Mouse (Mus musculus) limb, embryonic 12.5 days (tissue): Measurements from ENCODE around the gene Grap2. TPM values are rescaled to one million over a fixed set of nuclear protein-coding genes. Genes with fewer than 3 reads are reported as not detected.
"Not testable (repeated sequence)": the region's sequence is repeated elsewhere in the genome, so short reads cannot be mapped to it uniquely, and the experiment has no call there.

Source experiments
- ATAC-seq: fragments of 200-750 bp; cut with Nextera tagmentation; 2 replicates; pipeline ENCODE4 v1.8.0; 2017; ENCODE audit warnings: low read depth, moderate TSS enrichment; ENCODE audit not compliant: insufficient number of reproducible peaks, insufficient read depth, low FRiP score, low TSS enrichment
- H3K27ac ChIP-seq: fragments of 300-500 bp; sonication (generic); 2 replicates; pipeline ENCODE4 v1.5.1; 2016; ENCODE audit warnings: mild to moderate bottlenecking, moderate library complexity
- H3K27me3 ChIP-seq: fragments of 300-500 bp; sonication (generic); 2 replicates; pipeline ENCODE4 v1.6.1; 2016; ENCODE audit warnings: mild to moderate bottlenecking, moderate library complexity
- H3K36me3 ChIP-seq: fragments of 300-500 bp; sonication (generic); 2 replicates; pipeline ENCODE4 v1.6.1; 2016; ENCODE audit warnings: mild to moderate bottlenecking, moderate library complexity
- H3K4me1 ChIP-seq: fragments of 300-500 bp; sonication (generic); replicated peaks from 2 replicates; pipeline ENCODE4 v1.6.1; 2016
- H3K4me2 ChIP-seq: fragments of 300-500 bp; sonication (generic); 2 replicates; pipeline ENCODE4 v1.6.1; 2016; ENCODE audit warnings: mild to moderate bottlenecking, moderate library complexity
- H3K4me3 ChIP-seq: fragments of 300-500 bp; sonication (generic); replicated peaks from 2 replicates; pipeline ENCODE4 v1.5.1; 2016; ENCODE audit warnings: mild to moderate bottlenecking
- H3K9ac ChIP-seq: fragments of 300-500 bp; sonication (generic); replicated peaks from 2 replicates; pipeline ENCODE4 v1.6.1; 2016; ENCODE audit warnings: mild to moderate bottlenecking, moderate library complexity
- H3K9me3 ChIP-seq: fragments of 300-500 bp; sonication (generic); 2 replicates; pipeline ENCODE4 v1.6.1; 2016; ENCODE audit warnings: mild to moderate bottlenecking, moderate library complexity
- WGBS: fragments of 180-500 bp; shearing (Covaris S2); methylation state at CpG from one replicate; pipeline ENCODE4 v1.1.7; 2016; 5-methylcytosine and 5-hydroxymethylcytosine counted together
- polyA plus RNA-seq: library from polyadenylated mRNA; unstranded; fragments of >200 nt; fragmentation: Nextera tagmentation; extraction: Ambion mirVana; gene quantifications from 2 replicates; pipeline ENCODE4 v1.2.1, GENCODE M21; 2016

Grap2 gene
- polyA plus RNA-seq, 1 experiment from 2014 or later: 2.9 TPM

DNA sequence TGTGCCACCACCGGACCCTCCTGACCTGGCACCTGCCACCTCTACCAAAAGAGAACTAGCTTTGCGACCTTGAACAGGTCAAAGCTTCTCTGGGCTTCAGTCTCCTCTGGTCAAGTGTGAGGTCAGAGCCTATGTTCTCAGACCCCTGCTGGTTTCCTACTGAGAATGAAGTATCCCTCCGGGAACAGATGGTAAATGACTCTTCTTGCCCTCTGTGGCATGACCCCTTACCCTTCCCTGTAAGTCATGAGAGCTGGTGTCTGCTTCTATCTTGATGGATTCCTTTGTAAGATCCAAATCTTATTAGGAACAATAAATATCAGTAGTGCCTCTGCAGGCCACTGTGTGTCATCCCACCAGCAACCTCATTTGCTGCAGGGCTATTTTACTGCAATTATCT is 6.7 kb downstream of the Grap2 start:
- H3K4me2 ChIP-seq: no peak overlapping the region
- no peak overlapping the region for H3K9ac ChIP-seq
- H3K36me3 ChIP-seq: no peaks in the 10 kb centered on the region
- ATAC-seq: no peak
- H3K4me3 ChIP-seq: no peak overlapping the region
- no peaks in the 10 kb centered on the region for H3K9me3 ChIP-seq
- WGBS: 47% methylated on average over 3 of the region's 3 CpGs
- H3K4me1 ChIP-seq: no peaks in the 10 kb centered on the region
- H3K27me3 ChIP-seq: peaks cover 52% of the 10 kb centered on the region
- no peak overlapping the region for H3K27ac ChIP-seq

DNA sequence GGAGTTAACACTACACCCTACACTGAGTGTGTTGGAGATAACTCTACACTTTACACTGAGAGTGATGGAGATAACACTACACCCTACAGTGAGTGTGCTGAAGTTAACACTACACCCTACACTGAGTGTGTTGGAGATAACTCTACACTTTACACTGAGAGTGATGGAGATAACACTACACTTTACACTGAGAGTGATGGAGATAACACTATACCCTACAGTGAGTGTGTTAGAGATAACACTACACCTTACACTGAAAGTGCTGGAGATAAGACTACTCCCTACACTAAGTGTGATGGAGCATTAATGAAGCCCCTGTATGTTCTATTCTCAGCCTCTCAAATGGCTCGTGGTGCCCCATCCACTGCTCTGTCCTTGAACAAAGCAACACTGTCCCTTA is 8.2 kb downstream of the Grap2 start:
- H3K27me3 ChIP-seq: peaks cover 52% of the 10 kb centered on the region
- not testable (repeated sequence) for H3K36me3 ChIP-seq, H3K4me2 ChIP-seq, ATAC-seq, H3K9ac ChIP-seq, H3K4me3 ChIP-seq, H3K4me1 ChIP-seq, H3K27ac ChIP-seq, H3K9me3 ChIP-seq
- WGBS: 67% methylated on average over 1 of the region's 1 CpGs

GRCm38 (mm10) chr15:80582581-80583495 is 10.4 kb downstream of the Grap2 start:
- no peak overlapping the region for H3K9ac ChIP-seq
- H3K9me3 ChIP-seq: no peaks in the 10 kb centered on the region
- H3K36me3 ChIP-seq: no peaks in the 10 kb centered on the region
- no peak for ATAC-seq
- peaks cover 30% of the 10 kb centered on the region for H3K27me3 ChIP-seq
- H3K4me1 ChIP-seq: no peaks in the 10 kb centered on the region
- no peak overlapping the region for H3K4me2 ChIP-seq
- 75% methylated on average over 19 of the region's 20 CpGs for WGBS
- H3K4me3 ChIP-seq: no peak overlapping the region
- H3K27ac ChIP-seq: no peak overlapping the region

- H3K4me3 ChIP-seq: no peak overlapping the region
- H3K27ac ChIP-seq: no peak overlapping the region
- no peak overlapping the region for H3K9ac ChIP-seq
- no peak for ATAC-seq
- no peak overlapping the region for H3K4me2 ChIP-seq
- 57% methylated on average over 4 of the region's 4 CpGs for WGBS
- no peaks in the 10 kb centered on the region for H3K4me1 ChIP-seq
- H3K9me3 ChIP-seq: no peaks in the 10 kb centered on the region
- no peaks in the 10 kb centered on the region for H3K36me3 ChIP-seq
- 0 out of 2 replicates have a peak, but pooled peaks cover 12% of the 10 kb centered on the region for H3K27me3 ChIP-seq
Observed at GRCm38 (mm10) chr15:80586296-80586695, 13.9 kb downstream of the Grap2 start.

DNA sequence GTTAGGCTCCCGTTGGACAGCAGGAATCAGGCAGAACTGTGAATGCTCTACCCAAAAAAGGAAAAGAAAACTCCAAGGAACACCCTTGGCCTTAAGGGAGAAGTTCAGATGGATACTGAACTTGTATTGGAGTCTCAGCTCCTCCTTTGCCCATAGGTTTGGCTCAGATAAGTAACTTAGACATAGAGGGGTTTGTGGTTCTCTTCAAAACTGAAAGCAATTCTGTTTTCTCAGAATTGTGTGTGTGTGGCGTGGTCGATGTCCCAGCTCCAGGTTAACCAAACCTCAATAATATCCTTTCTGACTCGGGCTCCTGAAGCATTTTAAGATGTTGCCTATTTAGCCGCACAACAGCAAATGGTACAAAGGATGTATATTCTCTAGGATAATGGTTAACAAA is 18.2 kb downstream of the Grap2 start:
- no peak overlapping the region for H3K27ac ChIP-seq
- no peaks in the 10 kb centered on the region for H3K27me3 ChIP-seq
- peaks cover 18% of the 10 kb centered on the region for H3K4me1 ChIP-seq
- 86% methylated on average over 5 of the region's 5 CpGs for WGBS
- H3K9ac ChIP-seq: no peak overlapping the region
- ATAC-seq: no peak
- no peak overlapping the region for H3K4me2 ChIP-seq
- no peaks in the 10 kb centered on the region for H3K9me3 ChIP-seq
- no peak overlapping the region for H3K4me3 ChIP-seq
- H3K36me3 ChIP-seq: no peaks in the 10 kb centered on the region

- WGBS: 70% methylated on average over 6 of the region's 6 CpGs
- Histone ChIP-seq H3K9ac (no peak overlapping the region), H3K9me3 (no peaks in the 10 kb centered on the region), H3K4me2 (no peak overlapping the region), H3K27ac (no peak overlapping the region), H3K4me3 (no peak overlapping the region), H3K36me3 (no peaks in the 10 kb centered on the region), H3K27me3 (no peaks in the 10 kb centered on the region), H3K4me1 (peaks cover 27% of the 10 kb centered on the region)
- ATAC-seq: no peak
Observed at GRCm38 (mm10) chr15:80592737-80593136, 20.3 kb downstream of the Grap2 start.

- H3K4me3 ChIP-seq: no peak overlapping the region
- no peak overlapping the region for H3K27ac ChIP-seq
- WGBS: 70% methylated on average over 5 of the region's 5 CpGs
- H3K9me3 ChIP-seq: no peaks in the 10 kb centered on the region
- no peaks in the 10 kb centered on the region for H3K36me3 ChIP-seq
- H3K4me1 ChIP-seq: peaks cover 32% of the 10 kb centered on the region
- no peak for ATAC-seq
- H3K27me3 ChIP-seq: no peaks in the 10 kb centered on the region
- no peak overlapping the region for H3K4me2 ChIP-seq
- H3K9ac ChIP-seq: no peak overlapping the region
Observed at GRCm38 (mm10) chr15:80593877-80594276, 21.5 kb downstream of the Grap2 start.

DNA sequence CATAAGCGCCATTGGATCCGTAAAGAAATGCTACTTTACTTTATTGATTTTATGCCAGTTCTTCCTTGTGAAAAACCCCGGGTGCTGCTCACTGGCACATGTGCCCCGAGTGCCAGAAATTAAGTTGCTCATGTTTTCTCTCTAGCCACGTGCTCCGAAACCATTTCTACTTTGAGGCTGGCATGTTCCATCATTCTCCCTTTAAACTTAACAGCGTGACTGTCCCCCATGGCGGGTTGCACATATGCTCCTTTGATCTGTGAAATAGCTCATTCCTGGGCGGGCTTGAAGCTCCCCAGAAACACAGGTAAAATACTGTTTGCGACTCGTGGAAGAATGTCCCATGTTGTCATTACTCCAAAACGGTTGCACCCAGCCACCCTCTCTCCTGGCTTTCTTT is 26.4 kb downstream of the Grap2 start:
- H3K4me1 ChIP-seq: peaks cover 61% of the 10 kb centered on the region
- H3K9ac ChIP-seq: no peak overlapping the region
- WGBS: 42% methylated on average over 12 of the region's 12 CpGs
- no peaks in the 10 kb centered on the region for H3K36me3 ChIP-seq
- H3K4me3 ChIP-seq: no peak overlapping the region
- H3K27ac ChIP-seq: no peak overlapping the region
- no peaks in the 10 kb centered on the region for H3K27me3 ChIP-seq
- no peaks in the 10 kb centered on the region for H3K9me3 ChIP-seq
- ATAC-seq: no peak
- peak overlapping the region; percentile 40 for H3K4me2 ChIP-seq

- Histone ChIP-seq H3K9ac (no peak overlapping the region), H3K9me3 (peaks cover 4% of the 10 kb centered on the region), H3K4me2 (peak overlapping the region; percentile 40), H3K27me3 (no peaks in the 10 kb centered on the region), H3K27ac (no peak overlapping the region), H3K4me1 (peaks cover 55% of the 10 kb centered on the region), H3K36me3 (no peaks in the 10 kb centered on the region), H3K4me3 (no peak overlapping the region)
- no peak for ATAC-seq
- 29% methylated on average over 16 of the region's 16 CpGs for WGBS
Observed at GRCm38 (mm10) chr15:80599213-80599750, 26.9 kb downstream of the Grap2 start.

- 22% methylated on average over 4 of the region's 4 CpGs for WGBS
- Histone ChIP-seq H3K27me3 (no peaks in the 10 kb centered on the region), H3K4me1 (peaks cover 52% of the 10 kb centered on the region), H3K9ac (no peak overlapping the region), H3K4me2 (no peak overlapping the region), H3K27ac (no peak overlapping the region), H3K9me3 (peaks cover 6% of the 10 kb centered on the region), H3K4me3 (no peak overlapping the region), H3K36me3 (no peaks in the 10 kb centered on the region)
- no peak for ATAC-seq
Observed at GRCm38 (mm10) chr15:80599843-80600242, 27.4 kb downstream of the Grap2 start.

GRCm38 (mm10) chr15:80601456-80601855 is 29.1 kb downstream of the Grap2 start:
- WGBS: 51% methylated on average over 7 of the region's 7 CpGs
- ATAC-seq: no peak
- peaks cover 6% of the 10 kb centered on the region for H3K9me3 ChIP-seq
- no peaks in the 10 kb centered on the region for H3K36me3 ChIP-seq
- H3K9ac ChIP-seq: no peak overlapping the region
- peak overlapping the region; percentile 35; the same call in 1 of the 2 replicates for H3K27ac ChIP-seq
- H3K4me3 ChIP-seq: no peak overlapping the region
- H3K4me2 ChIP-seq: no peak overlapping the region
- H3K4me1 ChIP-seq: peaks cover 40% of the 10 kb centered on the region
- H3K27me3 ChIP-seq: no peaks in the 10 kb centered on the region
